Comparison of ENCODE assay signal across 15 mouse cellular contexts in the genomic region with DNA sequence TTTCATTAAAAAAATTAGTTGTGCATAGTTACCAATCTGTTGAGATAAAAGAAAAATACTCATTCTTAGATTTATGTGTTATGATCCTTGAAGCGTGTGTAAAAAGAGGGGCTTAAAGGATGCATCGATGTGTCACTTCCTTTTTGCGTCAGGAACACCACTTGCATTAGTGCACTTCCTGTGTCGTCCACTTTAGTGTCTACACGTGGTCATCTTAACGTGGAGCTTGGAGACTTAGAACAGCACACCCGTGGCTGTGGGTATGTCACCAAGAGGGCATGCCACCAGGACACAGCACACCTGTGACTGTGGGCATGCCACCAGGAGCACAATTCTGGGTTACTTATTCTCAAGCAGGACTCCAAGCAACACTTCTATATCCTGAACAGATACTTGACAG.
"Had no signal": no experiment of that assay in that cellular context is flagged by ENCODE, and none has a peak within 500 bp of the region (broad histone marks: within the 10 kb centered on the region; RNA-seq: fewer than 3 reads in every experiment).

No protein-coding gene starts in this region.

- DNase-seq: gastrocnemius, postnatal 14 days; gastrocnemius, postnatal 36 days; heart, adult 2 months; heart, postnatal 10 days; heart, postnatal 4 days; kidney, adult 18-20 months; kidney, adult 9 months; kidney, postnatal 14 days; kidney, postnatal 4 days; liver; liver, embryonic 13.5 days had no signal

- ATAC-seq: hindbrain, embryonic 16.5 days; inflammation-experienced regulatory T-cells, adult 6 months; intestine, embryonic 15.5 days; intestine, postnatal 0 days had no signal
